Mouse (Mus musculus) CH12.LX (cell line): ENCODE measurements around the gene Rasip1.

Experiments used
- BHLHE40 ChIP-seq: IDR thresholded peaks from 2 replicates; pipeline ENCODE4 v1.6.1; 2011; ENCODE audit warnings: mild to moderate bottlenecking, low read depth, low read length, improper control_type of control experiment
- CHD2 ChIP-seq: IDR thresholded peaks from 2 replicates; pipeline ENCODE4 v1.6.1; 2011; ENCODE audit warnings: low read length, improper control_type of control experiment
- CTCF ChIP-seq, 2 experiments: IDR thresholded peaks in 1 of 2; conservative IDR thresholded peaks in 1 of 2; 2 replicates each; pipeline ENCODE4 v1.5.1; 2011 to 2012; ENCODE audit warnings: low read depth in 2 of 2, low read length in 2 of 2, improper control_type of control experiment in 1 of 2, inconsistent platforms in 1 of 2, mild to moderate bottlenecking in 1 of 2, moderate library complexity in 1 of 2
- E2F4 ChIP-seq: IDR thresholded peaks from 2 replicates; pipeline ENCODE4 v1.6.1; 2011; ENCODE audit warnings: low read depth, low read length, improper control_type of control experiment; ENCODE audit not compliant: insufficient replicate concordance
- EP300 ChIP-seq: IDR thresholded peaks from 2 replicates; pipeline ENCODE4 v1.6.1; 2011; ENCODE audit warnings: low read length, improper control_type of control experiment
- JUN ChIP-seq: IDR thresholded peaks from 2 replicates; pipeline ENCODE4 v1.6.1; 2011; ENCODE audit warnings: low read depth, mild to moderate bottlenecking, low read length, improper control_type of control experiment, moderate library complexity; ENCODE audit not compliant: insufficient read depth
- MXI1 ChIP-seq: IDR thresholded peaks from 2 replicates; pipeline ENCODE4 v1.6.1; 2011; ENCODE audit warnings: mild to moderate bottlenecking, low read depth, low read length, improper control_type of control experiment
- POLR2A ChIP-seq: IDR thresholded peaks from 2 replicates; pipeline ENCODE4 v1.6.1; 2011; ENCODE audit warnings: low read depth, mild to moderate bottlenecking, improper control_type of control experiment, low read length
- POLR2AphosphoS2 ChIP-seq: IDR thresholded peaks from 2 replicates; pipeline ENCODE4 v1.6.1; 2011; ENCODE audit warnings: low read depth, low read length, improper control_type of control experiment
- RCOR1 ChIP-seq: conservative IDR thresholded peaks from 2 replicates; pipeline ENCODE4 v1.6.1; 2012; ENCODE audit warnings: low read depth, mild to moderate bottlenecking, inconsistent platforms, low read length, improper control_type of control experiment
- TCF12 ChIP-seq: IDR thresholded peaks from 2 replicates; pipeline ENCODE4 v1.6.1; 2014; ENCODE audit warnings: low read depth, mild to moderate bottlenecking, inconsistent platforms, low read length, improper control_type of control experiment
- ZC3H11A ChIP-seq: IDR thresholded peaks from 2 replicates; pipeline ENCODE4 v1.6.1; 2012; ENCODE audit warnings: low read depth, mild to moderate bottlenecking, inconsistent platforms, low read length, improper control_type of control experiment
- ZMIZ1 ChIP-seq: IDR thresholded peaks from 2 replicates; pipeline ENCODE4 v1.6.1; 2012; ENCODE audit warnings: low read depth, mild to moderate bottlenecking, inconsistent platforms, low read length, improper control_type of control experiment
- ZNF384 ChIP-seq: IDR thresholded peaks from 2 replicates; pipeline ENCODE4 v1.6.1; 2012; ENCODE audit warnings: low read depth, low read length, improper control_type of control experiment, inconsistent platforms

GRCm38 (mm10) chr7:45685811-45686210 lies 58.5 kb downstream of the Rasip1 start:
- TF ChIP-seq POLR2A = no peak
- TF ChIP-seq E2F4 = no peak
- no peak for TF ChIP-seq MXI1
- no peak for TF ChIP-seq BHLHE40
- no peak for TF ChIP-seq CTCF (conservative IDR thresholded peaks at IDR 0.05 in 1 of 2, IDR thresholded peaks at IDR 0.05 in 1 of 2; ENCODE audit: low read depth in 2 of 2, low read length in 2 of 2)
- TF ChIP-seq ZMIZ1 = no peak
- no peak for TF ChIP-seq POLR2AphosphoS2
- no peak for TF ChIP-seq ZC3H11A
- TF ChIP-seq JUN = no peak
- TF ChIP-seq CHD2 = no peak
- TF ChIP-seq TCF12 = no peak
- TF ChIP-seq RCOR1 = no peak
- TF ChIP-seq ZNF384 = no peak
- no peak for TF ChIP-seq EP300
